Mouse (Mus musculus) G1E (cell line): ENCODE data around the gene Cacna1c.

Experiments used
- CTCF ChIP-seq: IDR thresholded peaks from 2 replicates; pipeline ENCODE4 v1.5.1; 2012; ENCODE audit warnings: low read depth, low read length, inconsistent platforms, mixed read lengths
- GATA1 ChIP-seq: IDR thresholded peaks from 2 replicates; pipeline ENCODE4 v1.6.1; 2012; ENCODE audit warnings: borderline replicate concordance, low read length, inconsistent platforms, mixed read lengths
- POLR2AphosphoS5 ChIP-seq: IDR thresholded peaks from 2 replicates; pipeline ENCODE4 v1.6.1; 2012; ENCODE audit warnings: low read depth, low read length, inconsistent platforms; ENCODE audit not compliant: insufficient replicate concordance

DNA sequence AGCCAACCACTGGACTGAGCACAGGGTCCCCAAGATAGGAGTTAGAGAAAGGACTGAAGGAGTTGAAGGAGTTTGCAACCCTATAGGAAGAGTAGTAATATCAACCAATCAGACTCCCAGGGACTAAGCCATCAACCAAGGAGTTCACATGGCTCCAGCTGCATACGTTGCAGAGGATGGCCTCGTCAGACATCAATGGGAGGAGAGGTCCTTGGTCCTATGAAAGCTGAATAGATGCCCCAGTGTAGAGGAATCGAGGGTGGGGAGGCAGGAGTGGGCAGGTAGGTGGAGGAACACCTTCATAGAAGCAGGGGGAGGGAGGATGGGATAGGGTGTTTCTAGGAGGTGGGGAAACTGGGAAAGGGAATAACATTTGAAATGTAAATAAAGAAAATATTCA, 8.7 kb upstream of the Cacna1c start:
- TF ChIP-seq POLR2AphosphoS5, result no peak
- no peak for TF ChIP-seq CTCF
- TF ChIP-seq GATA1, result no peak
